Mouse (Mus musculus) layer of hippocampus, adult 8-10 months (tissue): ENCODE results near the gene Ppp2r3d. TPM values are rescaled to one million over a fixed set of nuclear protein-coding genes. Genes with fewer than 3 reads are reported as not detected.

Source experiments
- DNase-seq, 2 experiments: peaks; one replicate each; pipeline ENCODE4 v3.0.0; 2022; ENCODE audit warnings: low spot score in 2 of 2
- total RNA-seq, 4 experiments: library from RNA; stranded (reverse); gene quantifications; 2 replicates each; pipeline ENCODE4 v1.2.4; 2022

Ppp2r3d gene
- total RNA-seq, 4 experiments from 2014 or later: 90.9 to 109 (median 103) TPM

DNA sequence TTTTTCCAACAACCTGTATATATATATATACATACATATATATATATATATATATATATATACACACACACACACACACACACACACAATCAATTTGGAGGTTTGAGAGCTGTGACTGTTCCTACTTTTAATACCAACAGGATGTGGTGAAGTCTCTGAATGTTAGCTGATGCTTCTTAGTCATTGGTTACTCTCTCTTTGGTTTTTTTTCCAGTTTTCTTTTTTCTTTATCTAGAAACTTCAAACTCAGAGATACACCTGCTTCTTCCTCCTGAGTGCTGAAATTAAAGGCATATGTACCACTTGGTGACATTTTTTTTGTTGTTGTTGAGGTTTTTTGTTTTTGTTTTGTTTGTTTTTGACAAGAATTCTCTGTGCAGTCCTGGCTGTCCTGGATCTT, 63.8 kb downstream of the Ppp2r3d start:
- DNase-seq: no peak

GRCm38 (mm10) chr9:124411553-124411952, 65.1 kb downstream of the Ppp2r3d start:
- DNase-seq: no peak

GRCm38 (mm10) chr9:124408564-124408963, 68.1 kb downstream of the Ppp2r3d start:
- no peak for DNase-seq

Other genes with a start within 250 kb of the Ppp2r3d start
- gene 2010315B03Rik, start 164.2 kb downstream of the Ppp2r3d start, total RNA-seq: 10 to 100 TPM; 19.4 to 22.4 (median 21.1) TPM
- not detected for gene Gm21836, start 16.9 kb upstream of the Ppp2r3d start, total RNA-seq